Mouse (Mus musculus) gastrocnemius, adult 18-20 months (tissue): ENCODE results near the gene Nudt9. TPM values are rescaled to one million over a fixed set of nuclear protein-coding genes. Genes with fewer than 3 reads are reported as not detected.

Experiments used
- microRNA-seq: library from miRNA; unstranded; fragments of <30 nt; microRNA quantifications from one replicate; pipeline ENCODE4 v1.2.0, GENCODE M21; 2021
- total RNA-seq, 2 experiments: library from RNA; stranded (reverse); gene quantifications; 2 replicates each; pipeline ENCODE4 v1.2.3; 2021

The Nudt9 gene
- total RNA-seq, 2 experiments from 2014 or later: 66.3 to 68.5 TPM

Small RNAs within 50 kb of the gene (microRNA-seq; reads per million reads assigned to microRNA genes)
- 1.4 reads per million for gene Mir5619

Other genes with a start within 250 kb of the Nudt9 start
- 10 to 100 TPM; 28.4 to 28.6 TPM for gene Klhl8, start 135.0 kb upstream of the Nudt9 start, total RNA-seq
- gene Hsd17b13, start 68.9 kb upstream of the Nudt9 start, total RNA-seq: under 1 TPM in 1 of 2 experiments, not detected in 1; 0.47 TPM
- gene Hsd17b11, start 24.4 kb upstream of the Nudt9 start, total RNA-seq: 1 to 10 TPM; 7.5 to 9.4 TPM
- gene Gm17660, start 31.3 kb downstream of the Nudt9 start, total RNA-seq: not detected
- 100 to 1,000 TPM; 111 to 112 TPM for gene Sparcl1, start 67.4 kb downstream of the Nudt9 start, total RNA-seq
- gene Dspp, start 124.4 kb downstream of the Nudt9 start, total RNA-seq: not detected
- under 1 TPM; 0.71 to 0.88 TPM for gene Dmp1, start 156.3 kb downstream of the Nudt9 start, total RNA-seq